Mouse (Mus musculus) small intestine, adult 2 months (tissue): ENCODE measurements around the gene Orm1.

Source experiments
- CTCF ChIP-seq: fragments of 200-500 bp; IDR thresholded peaks from 2 replicates; pipeline ENCODE4 v1.5.1; 2012; ENCODE audit warnings: low read depth, mild to moderate bottlenecking, control low read depth, inconsistent platforms, low read length, moderate library complexity, mixed read lengths; ENCODE audit not compliant: insufficient replicate concordance, insufficient read length; ENCODE audit errors: extremely low read depth
- POLR2A ChIP-seq: fragments of 200-500 bp; IDR thresholded peaks from 2 replicates; pipeline ENCODE4 v1.6.1; 2012; ENCODE audit warnings: low read depth, mild to moderate bottlenecking, control low read depth, inconsistent platforms, low read length, moderate library complexity

- TF ChIP-seq CTCF (no peak), POLR2A (no peak)
Observed at GRCm38 (mm10) chr4:63345261-63345660, 901 bp downstream of the Orm1 start.
